Mouse (Mus musculus) heart, postnatal 14 days (tissue): Measurements from ENCODE around the gene Pdia5. TPM values are rescaled to one million over a fixed set of nuclear protein-coding genes. Genes with fewer than 3 reads are reported as not detected.
A peak's percentile ranks its signal among the peaks of the same experiment; 100 is the strongest.

Source experiments
- DNase-seq, 2 experiments: peaks; one replicate each; pipeline ENCODE4 v3.0.0; 2021 to 2022
- intact Hi-C: fragments of 180-260 bp; cut with DNase I; formaldehyde crosslinking; loops from one replicate; pipeline ENCODE4 v1.15.1; 2025
- microRNA-seq, 2 experiments: library from miRNA; unstranded; fragments of <30 nt; microRNA quantifications; one replicate each; pipeline ENCODE4 v1.2.0; 2021 to 2022
- total RNA-seq, 2 experiments: library from RNA; stranded (reverse); gene quantifications; 2 replicates each; pipeline ENCODE4 v1.2.3; 2021

Gene Pdia5
- total RNA-seq, 2 experiments from 2014 or later = 6.1 to 7.5 TPM

DNA sequence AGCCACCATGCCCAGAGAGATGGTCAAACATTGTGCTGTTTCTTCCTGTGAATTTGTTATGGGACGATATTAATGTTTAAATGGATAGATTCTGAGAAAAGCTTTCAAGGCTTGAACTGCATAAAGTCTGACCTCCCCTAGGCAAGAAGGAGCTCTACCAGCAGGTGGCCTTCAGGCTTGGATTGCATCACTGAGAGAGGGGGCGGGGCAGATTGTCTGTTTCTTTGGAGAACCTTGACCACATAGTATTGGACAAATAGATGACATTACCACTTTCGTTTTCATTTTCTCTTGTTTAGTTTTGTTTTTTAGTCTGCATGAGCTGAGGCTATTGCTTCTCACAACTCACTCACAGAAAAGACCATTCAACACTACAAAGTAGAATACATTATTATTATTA, 111.3 kb downstream of the Pdia5 start:
- DNase-seq = no peak
- intact Hi-C loops = no loop called here

DNA sequence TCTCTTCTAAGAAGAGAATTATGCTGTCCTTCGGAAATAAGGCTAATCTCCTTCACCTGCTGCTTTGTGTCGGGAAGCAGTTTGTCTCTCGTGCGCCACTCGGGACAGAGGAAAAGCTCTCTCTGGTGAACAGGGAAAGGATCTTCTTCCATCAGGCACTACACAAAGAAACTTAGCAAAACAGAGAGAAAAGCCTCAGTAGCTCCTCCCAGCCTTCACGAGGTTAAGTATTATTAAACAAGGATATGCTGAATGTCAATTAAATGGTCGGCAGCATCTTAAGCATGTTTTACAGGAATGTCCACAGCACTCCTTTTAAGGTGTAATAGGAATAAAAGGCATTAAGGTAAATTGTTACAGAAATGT, 126.6 kb downstream of the Pdia5 start:
- no peak for DNase-seq
- intact Hi-C loops = loop anchor here (5.0 kb wide), 1 partner anchor 128 kb away; the partner anchor contains the start of gene Pdia5

DNA sequence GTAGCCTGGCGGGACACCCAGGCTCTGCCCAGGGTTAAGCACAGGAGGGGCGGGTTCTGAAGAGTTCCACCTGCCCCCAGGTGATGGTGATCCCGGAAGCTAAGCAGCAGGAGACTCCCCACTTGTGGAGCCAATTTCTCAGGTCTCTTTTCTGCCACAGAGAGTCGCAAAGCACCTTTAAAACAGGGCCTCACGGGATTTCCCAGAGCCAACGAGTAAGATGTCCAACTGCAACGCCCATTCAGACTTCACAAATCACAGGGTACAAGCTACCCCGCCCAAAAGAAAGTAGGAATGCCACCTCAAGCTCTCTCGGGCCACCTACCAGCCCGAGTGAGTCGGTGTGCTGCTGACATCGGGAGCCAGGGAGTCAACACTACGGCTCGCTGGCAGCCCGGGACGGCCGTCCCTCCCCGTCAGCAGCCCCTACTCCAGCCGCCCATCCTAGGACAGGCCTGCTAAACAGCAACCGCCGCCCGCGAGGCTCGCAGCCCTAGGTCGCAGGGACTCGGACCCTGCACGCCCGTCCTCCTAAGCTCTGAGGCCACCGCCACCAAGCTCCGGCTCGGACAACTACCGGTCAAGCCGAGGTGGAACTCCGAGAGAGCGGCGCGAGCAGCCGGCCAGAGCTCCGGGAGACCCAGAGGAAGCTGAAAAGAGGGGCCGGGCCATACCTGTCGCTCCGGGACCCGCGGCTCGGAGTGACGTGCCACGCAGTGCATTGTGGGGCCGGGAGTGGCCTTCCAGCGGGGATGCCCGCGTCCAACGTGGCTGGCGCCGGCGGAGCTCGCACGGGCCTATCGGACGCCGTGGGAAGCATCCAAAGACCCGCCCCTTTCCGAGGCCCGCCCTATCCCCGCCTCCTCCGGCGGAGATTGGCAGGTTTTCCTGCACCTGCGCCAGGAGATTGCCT, 127.3 kb downstream of the Pdia5 start, which contains the start of gene Sec22a:
Sec22a (minus strand) TSS at position 769 of the 913 bp plus-strand sequence.
- peak; percentile 93 to 95 for DNase-seq
- intact Hi-C loops = loop anchor here (5.0 kb wide), 1 partner anchor 129 kb away; the partner anchor contains the start of gene Pdia5

DNA sequence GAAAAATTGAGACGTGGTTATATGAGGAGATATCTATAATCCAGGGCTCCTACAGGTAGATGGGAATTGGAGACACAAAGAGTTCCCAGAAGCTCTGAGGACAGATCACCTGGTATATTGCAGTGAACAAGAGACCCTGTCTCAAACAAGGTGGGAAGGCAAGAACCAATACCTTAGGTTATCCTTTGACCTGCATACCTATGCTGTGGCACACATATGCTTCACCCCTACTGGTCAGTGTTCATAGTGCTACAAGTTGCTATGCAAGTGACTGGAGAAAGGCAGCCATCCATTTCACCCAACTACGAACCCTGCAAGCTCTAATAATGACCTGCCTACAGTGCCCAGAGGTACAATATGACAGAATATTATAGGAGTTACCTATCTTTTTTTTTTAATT, 128.5 kb downstream of the Pdia5 start:
- DNase-seq = no peak
- intact Hi-C loops = loop anchor here (5.0 kb wide), 1 partner anchor 130 kb away; the partner anchor contains the start of gene Pdia5

DNA sequence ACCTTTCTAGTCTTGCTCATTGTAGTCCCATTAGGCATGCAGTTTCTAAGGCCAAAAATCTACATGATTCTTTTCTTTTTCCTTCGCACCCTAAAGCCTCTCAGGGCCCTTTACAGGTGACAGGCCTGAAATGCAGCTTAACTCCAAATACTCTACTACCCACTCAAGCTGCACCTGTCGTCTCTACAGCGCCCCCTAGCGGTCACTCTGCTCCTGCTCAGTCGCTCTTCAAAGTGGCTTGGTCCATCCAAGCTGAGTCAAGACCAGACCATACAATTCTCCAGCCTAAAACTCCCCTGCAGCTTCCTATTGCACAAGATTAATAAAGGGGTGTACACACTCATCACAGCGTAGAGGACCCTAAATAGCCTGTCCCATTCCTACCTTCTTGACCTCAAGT, 130.1 kb downstream of the Pdia5 start:
- intact Hi-C loops = loop anchor here (5.0 kb wide), 1 partner anchor 132 kb away; the partner anchor contains the start of gene Pdia5
- DNase-seq = peak; percentile 28 to 52

DNA sequence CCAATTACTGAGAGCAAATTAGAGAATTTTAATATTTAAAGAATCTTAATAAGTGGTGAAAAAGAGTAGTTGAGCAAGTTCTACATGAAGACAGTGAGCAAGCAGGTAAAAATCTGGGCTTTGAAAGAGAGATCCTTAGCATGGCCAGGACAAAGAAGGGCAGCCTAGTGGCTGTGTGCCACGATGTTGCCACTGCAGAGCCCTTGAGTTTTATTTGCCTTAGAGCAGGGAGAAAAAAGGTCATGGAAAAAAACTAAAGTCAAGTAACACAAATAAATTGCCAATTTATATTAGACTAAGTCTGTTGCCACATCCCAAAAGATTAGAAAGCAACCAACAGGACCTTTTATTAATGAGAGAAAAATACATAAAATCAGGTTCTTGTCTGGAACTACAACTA, 133.2 kb downstream of the Pdia5 start:
- DNase-seq = no peak

More for the DNA sequence above, 133.2 kb downstream of the Pdia5 start:
- intact Hi-C loops = no loop called here

Small RNA genes within 50 kb of the gene (microRNA-seq; reads per million reads assigned to microRNA genes)
- gene Gm25548 = 0 reads per million in 2 experiments

Other genes with a start within 250 kb of the Pdia5 start
- 10 to 100 TPM; 11.9 to 13.7 TPM for gene Sec22a, start 127.0 kb downstream of the Pdia5 start, total RNA-seq
- gene Sema5b, start 50.3 kb upstream of the Pdia5 start, total RNA-seq = under 1 TPM; 0.96 to 1.00 TPM